Mouse (Mus musculus): ENCODE data around the gene Gm853. TPM values are rescaled to one million over a fixed set of nuclear protein-coding genes. Genes with fewer than 3 reads are reported as not detected.

Gene Gm853
- total and polyA plus RNA-seq, 2 experiments from 2014 or later, result not detected

GRCm38 (mm10) chr4:130188806-130189297, 33.3 kb downstream of the Gm853 start:
- H3K9ac ChIP-seq (replicated peaks; ENCODE audit: low read depth, low read length), result no peak overlapping the region

GRCm38 (mm10) chr4:130186891-130187290, 35.3 kb downstream of the Gm853 start:
- H3K4me2 ChIP-seq (ENCODE audit: low read depth, low read length), result no peak overlapping the region
- DNase-seq (ENCODE audit: low spot score), result no peak
- no peaks in the 10 kb centered on the region for H3K36me3 ChIP-seq (replicated peaks; ENCODE audit: control insufficient read depth, insufficient read depth, low read length)
- ATAC-seq (ENCODE audit: insufficient read depth, low read depth), result no peak
- no peaks in the 10 kb centered on the region for H3K9me3 ChIP-seq (replicated peaks; ENCODE audit: control insufficient read depth, low read length)
- H3K4me1 ChIP-seq (ENCODE audit: control insufficient read depth, insufficient read depth), result no peaks in the 10 kb centered on the region; the same call in 1 of the 2 replicates
- no peak overlapping the region for H3K9ac ChIP-seq (replicated peaks; ENCODE audit: low read depth, low read length)
- no peak overlapping the region for H3K4me3 ChIP-seq (ENCODE audit: low read depth, low read length)
- WGBS, result 45% methylated on average over 12 of the region's 12 CpGs
- no peak for TF ChIP-seq CTCF (IDR thresholded peaks at IDR 0.05; ENCODE audit: low read depth)
- no peak for TF ChIP-seq EP300 (IDR thresholded peaks at IDR 0.05; ENCODE audit: low read depth)
- no peaks in the 10 kb centered on the region for H3K27me3 ChIP-seq (ENCODE audit: control insufficient read depth, insufficient read depth, low read length)
- H3K27ac ChIP-seq (ENCODE audit: low read depth), result no peak overlapping the region

More at GRCm38 (mm10) chr4:130188806-130189297, 33.3 kb downstream of the Gm853 start:
- no peak overlapping the region for H3K4me3 ChIP-seq (ENCODE audit: low read depth, low read length)
- 2% methylated on average over 13 of the region's 13 CpGs for WGBS
- peak; percentile 76 for DNase-seq (ENCODE audit: low spot score)
- peak; percentile 99 for TF ChIP-seq CTCF (IDR thresholded peaks at IDR 0.05; ENCODE audit: low read depth)
- no peak for TF ChIP-seq EP300 (IDR thresholded peaks at IDR 0.05; ENCODE audit: low read depth)
- H3K27me3 ChIP-seq (ENCODE audit: control insufficient read depth, insufficient read depth, low read length), result no peaks in the 10 kb centered on the region; the same call in 1 of the 2 replicates
- H3K36me3 ChIP-seq (replicated peaks; ENCODE audit: control insufficient read depth, insufficient read depth, low read length), result no peaks in the 10 kb centered on the region
- no peak overlapping the region; the same call in 1 of the 2 replicates for H3K4me2 ChIP-seq (ENCODE audit: low read depth, low read length)
- no peaks in the 10 kb centered on the region for H3K9me3 ChIP-seq (replicated peaks; ENCODE audit: control insufficient read depth, low read length)
- no peak overlapping the region for H3K27ac ChIP-seq (ENCODE audit: low read depth)
- ATAC-seq (ENCODE audit: insufficient read depth, low read depth), result peak; percentile 81
- no peaks in the 10 kb centered on the region for H3K4me1 ChIP-seq (ENCODE audit: control insufficient read depth, insufficient read depth)

DNA sequence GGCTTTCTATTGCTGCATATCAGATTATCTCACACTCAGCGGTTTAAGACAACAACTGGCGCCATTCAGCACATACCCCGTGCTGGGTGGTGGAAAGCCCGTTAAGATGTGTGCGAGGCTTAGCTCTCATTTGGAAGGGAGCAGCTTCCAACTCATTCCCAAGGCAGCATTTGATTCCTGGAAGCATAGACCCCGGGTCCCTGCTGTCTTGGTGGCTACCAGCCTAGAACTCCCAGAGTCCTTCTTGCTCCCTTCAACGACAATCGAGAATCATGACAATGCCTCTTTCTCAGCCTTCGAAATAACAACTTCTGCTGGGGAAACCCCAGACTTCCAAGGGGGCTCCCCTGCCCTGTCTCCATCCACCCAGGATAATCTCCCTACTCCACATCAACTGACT, 35.8 kb downstream of the Gm853 start:
- no peak overlapping the region for H3K27ac ChIP-seq (ENCODE audit: low read depth)
- no peak for ATAC-seq (ENCODE audit: insufficient read depth, low read depth)

DNA sequence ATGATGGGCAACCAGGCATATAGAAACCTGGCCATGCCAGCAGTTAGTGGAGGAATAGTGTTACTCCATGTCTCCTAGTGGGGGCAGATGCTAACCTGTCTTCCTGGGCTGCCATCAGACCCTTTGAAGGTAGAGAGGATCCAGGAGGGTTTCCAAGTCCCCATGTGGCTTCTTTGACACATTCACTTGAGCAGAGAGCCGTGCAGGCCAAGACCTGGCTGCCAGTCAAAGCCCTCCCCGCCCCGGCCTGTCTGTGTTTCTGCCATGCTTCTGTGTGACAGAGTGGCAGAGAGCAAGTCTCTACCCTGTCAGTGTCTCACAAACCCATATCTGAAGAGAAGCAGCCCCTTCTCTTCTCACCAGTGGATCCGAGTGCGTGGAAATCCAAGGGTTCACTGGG, 38.3 kb downstream of the Gm853 start:
- H3K36me3 ChIP-seq (replicated peaks; ENCODE audit: control insufficient read depth, insufficient read depth, low read length), result no peaks in the 10 kb centered on the region
- H3K27ac ChIP-seq (ENCODE audit: low read depth), result no peak overlapping the region
- H3K27me3 ChIP-seq (ENCODE audit: control insufficient read depth, insufficient read depth, low read length), result no peaks in the 10 kb centered on the region
- 80% methylated on average over 5 of the region's 5 CpGs for WGBS
- DNase-seq (ENCODE audit: low spot score) (no peak), ATAC-seq (ENCODE audit: insufficient read depth, low read depth) (no peak)
- H3K4me2 ChIP-seq (ENCODE audit: low read depth, low read length), result no peak overlapping the region
- TF ChIP-seq EP300 (IDR thresholded peaks at IDR 0.05; ENCODE audit: low read depth), result no peak
- TF ChIP-seq CTCF (IDR thresholded peaks at IDR 0.05; ENCODE audit: low read depth), result no peak
- H3K9me3 ChIP-seq (replicated peaks; ENCODE audit: control insufficient read depth, low read length), result no peaks in the 10 kb centered on the region
- no peak overlapping the region for H3K4me3 ChIP-seq (ENCODE audit: low read depth, low read length)
- peaks cover 9% of the 10 kb centered on the region; the same call in 1 of the 2 replicates for H3K4me1 ChIP-seq (ENCODE audit: control insufficient read depth, insufficient read depth)
- H3K9ac ChIP-seq (replicated peaks; ENCODE audit: low read depth, low read length), result no peak overlapping the region

More for the DNA sequence above, 35.8 kb downstream of the Gm853 start:
- H3K4me3 ChIP-seq (ENCODE audit: low read depth, low read length), result no peak overlapping the region
- no peak for TF ChIP-seq CTCF (IDR thresholded peaks at IDR 0.05; ENCODE audit: low read depth)
- TF ChIP-seq EP300 (IDR thresholded peaks at IDR 0.05; ENCODE audit: low read depth), result no peak
- peaks cover 4% of the 10 kb centered on the region; the same call in 1 of the 2 replicates for H3K4me1 ChIP-seq (ENCODE audit: control insufficient read depth, insufficient read depth)
- no peak for DNase-seq (ENCODE audit: low spot score)
- WGBS, result 69% methylated on average over 9 of the region's 9 CpGs
- H3K27me3 ChIP-seq (ENCODE audit: control insufficient read depth, insufficient read depth, low read length), result no peaks in the 10 kb centered on the region
- H3K4me2 ChIP-seq (ENCODE audit: low read depth, low read length), result no peak overlapping the region
- no peaks in the 10 kb centered on the region for H3K9me3 ChIP-seq (replicated peaks; ENCODE audit: control insufficient read depth, low read length)
- H3K36me3 ChIP-seq (replicated peaks; ENCODE audit: control insufficient read depth, insufficient read depth, low read length), result no peaks in the 10 kb centered on the region
- no peak overlapping the region for H3K9ac ChIP-seq (replicated peaks; ENCODE audit: low read depth, low read length)

- Histone ChIP-seq H3K4me1 (ENCODE audit: control insufficient read depth, insufficient read depth) (peaks cover 9% of the 10 kb centered on the region; the same call in 1 of the 2 replicates), H3K4me2 (ENCODE audit: low read depth, low read length) (no peak overlapping the region), H3K27ac (ENCODE audit: low read depth) (no peak overlapping the region), H3K9ac (replicated peaks; ENCODE audit: low read depth, low read length) (no peak overlapping the region), H3K36me3 (replicated peaks; ENCODE audit: control insufficient read depth, insufficient read depth, low read length) (no peaks in the 10 kb centered on the region), H3K4me3 (ENCODE audit: low read depth, low read length) (no peak overlapping the region), H3K27me3 (ENCODE audit: control insufficient read depth, insufficient read depth, low read length) (no peaks in the 10 kb centered on the region), H3K9me3 (replicated peaks; ENCODE audit: control insufficient read depth, low read length) (no peaks in the 10 kb centered on the region)
- DNase-seq (ENCODE audit: low spot score), result no peak
- no peak for ATAC-seq (ENCODE audit: insufficient read depth, low read depth)
- 68% methylated on average over 13 of the region's 13 CpGs for WGBS
- TF ChIP-seq CTCF (IDR thresholded peaks at IDR 0.05; ENCODE audit: low read depth) (no peak), EP300 (IDR thresholded peaks at IDR 0.05; ENCODE audit: low read depth) (no peak)
Observed at GRCm38 (mm10) chr4:130183023-130183422, 39.2 kb downstream of the Gm853 start.

GRCm38 (mm10) chr4:130181886-130182285, 40.3 kb downstream of the Gm853 start:
- no peak overlapping the region for H3K9ac ChIP-seq (replicated peaks; ENCODE audit: low read depth, low read length)
- WGBS, result 7% methylated on average over 4 of the region's 4 CpGs
- H3K36me3 ChIP-seq (replicated peaks; ENCODE audit: control insufficient read depth, insufficient read depth, low read length), result no peaks in the 10 kb centered on the region
- TF ChIP-seq CTCF (IDR thresholded peaks at IDR 0.05; ENCODE audit: low read depth), result no peak
- TF ChIP-seq EP300 (IDR thresholded peaks at IDR 0.05; ENCODE audit: low read depth), result 0 out of 2 replicates have a peak, but pooled peaks have one; percentile 55
- H3K4me2 ChIP-seq (ENCODE audit: low read depth, low read length), result no peak overlapping the region
- no peaks in the 10 kb centered on the region for H3K27me3 ChIP-seq (ENCODE audit: control insufficient read depth, insufficient read depth, low read length)
- ATAC-seq (ENCODE audit: insufficient read depth, low read depth) (peak; percentile 37; the same call in 1 of the 2 replicates), DNase-seq (ENCODE audit: low spot score) (peak; percentile 54)
- H3K4me1 ChIP-seq (ENCODE audit: control insufficient read depth, insufficient read depth), result peaks cover 19% of the 10 kb centered on the region
- no peak overlapping the region for H3K27ac ChIP-seq (ENCODE audit: low read depth)
- no peaks in the 10 kb centered on the region for H3K9me3 ChIP-seq (replicated peaks; ENCODE audit: control insufficient read depth, low read length)
- no peak overlapping the region for H3K4me3 ChIP-seq (ENCODE audit: low read depth, low read length)
